Mouse (Mus musculus): ENCODE data around the gene Atp8b3.

DNA sequence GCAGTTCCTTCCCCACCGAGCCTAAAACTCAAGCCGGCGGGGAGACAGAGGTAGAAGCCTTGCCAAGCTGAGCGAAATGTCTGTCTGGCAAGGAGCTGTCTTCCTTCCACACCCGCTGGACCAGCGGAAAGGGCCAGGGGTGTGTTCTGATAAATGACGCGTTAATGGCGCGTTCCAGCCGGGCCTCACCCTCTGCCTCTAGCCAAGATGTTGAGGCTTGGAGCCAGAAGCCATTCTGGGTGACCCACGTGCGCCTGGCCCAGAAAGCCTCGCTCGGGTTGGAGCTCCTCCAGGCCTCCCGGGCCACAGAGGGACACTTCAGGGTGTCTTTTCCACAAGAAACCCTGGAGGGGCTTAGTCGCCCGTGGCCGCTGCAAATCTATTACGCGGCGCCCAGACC lies 48.9 kb downstream of the Atp8b3 start:
- TF ChIP-seq CTCF (IDR thresholded peaks at IDR 0.05; ENCODE audit: low read depth) (no peak), EP300 (IDR thresholded peaks at IDR 0.05; ENCODE audit: low read depth) (no peak)

All from liver, postnatal 0 days (tissue).